Mouse (Mus musculus): ENCODE measurements around the gene Gm8279. TPM values are rescaled to one million over a fixed set of nuclear protein-coding genes. Genes with fewer than 3 reads are reported as not detected.
"Not testable (repeated sequence)": the region's sequence is repeated elsewhere in the genome, so short reads cannot be mapped to it uniquely, and the experiment has no call there.

The Gm8279 gene
- not detected in 2 replicates for total RNA-seq (2014; rRNA removed)
- not detected in 2 replicates for polyA plus RNA-seq (2015; fragmentation: Nextera tagmentation; extraction: Ambion mirVana)

- ATAC-seq (ENCODE audit: low FRiP score); H3K36me3 ChIP-seq (ENCODE audit: insufficient read depth, low read length); DNase-seq (ENCODE audit: low spot score); H3K9me3 ChIP-seq (ENCODE audit: low read length); H3K4me2 ChIP-seq (ENCODE audit: low read depth, low read length, poor library complexity, severe bottlenecking); H3K27me3 ChIP-seq (ENCODE audit: insufficient read depth, low read length); H3K27ac ChIP-seq (ENCODE audit: low read depth, low read length); H3K4me1 ChIP-seq (ENCODE audit: insufficient read depth, low read length); H3K9ac ChIP-seq (replicated peaks; ENCODE audit: low read length, poor library complexity, severe bottlenecking); H3K4me3 ChIP-seq (ENCODE audit: low read depth, low read length): not testable (repeated sequence)
- 83% methylated on average over 2 of the region's 2 CpGs for WGBS
These were observed at the start of gene Gm8279 for GRCm38 (mm10) chr14:5131219-5131618. Gene Gm8279 (plus strand): TSS chr14:5131519.

DNA sequence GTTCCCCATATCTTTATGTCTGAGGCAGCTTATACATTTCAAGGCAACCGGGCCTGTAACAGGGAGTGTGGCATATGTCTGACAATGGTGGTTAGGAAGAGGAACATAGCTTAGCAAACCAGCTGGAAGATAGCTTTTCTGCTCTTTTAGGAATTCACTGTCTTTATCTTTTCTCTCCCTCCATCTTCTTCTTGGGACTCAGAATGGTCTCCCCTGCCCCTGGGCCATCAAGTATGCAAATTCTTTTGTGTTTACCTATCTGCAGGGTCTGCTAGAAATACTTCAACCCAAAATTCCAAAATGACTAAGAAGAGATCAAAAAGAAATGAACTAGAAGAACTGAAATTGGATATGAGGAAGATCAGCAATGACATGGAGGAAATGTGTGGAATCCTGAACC is 32.9 kb downstream of the Gm8279 start, which contains the start of gene Gm3317:
Gene Gm3317 (plus strand): TSS at position 301 of the 400 bp plus-strand sequence.
- ATAC-seq (ENCODE audit: low FRiP score); H3K4me3 ChIP-seq (ENCODE audit: low read depth, low read length); H3K36me3 ChIP-seq (ENCODE audit: insufficient read depth, low read length); H3K4me1 ChIP-seq (ENCODE audit: insufficient read depth, low read length); H3K4me2 ChIP-seq (ENCODE audit: low read depth, low read length, poor library complexity, severe bottlenecking); H3K9ac ChIP-seq (replicated peaks; ENCODE audit: low read length, poor library complexity, severe bottlenecking); H3K27ac ChIP-seq (ENCODE audit: low read depth, low read length); H3K27me3 ChIP-seq (ENCODE audit: insufficient read depth, low read length); DNase-seq (ENCODE audit: low spot score); H3K9me3 ChIP-seq (ENCODE audit: low read length): not testable (repeated sequence)
- no CpG with 5 or more reads among the region's 1 CpGs for WGBS

DNA sequence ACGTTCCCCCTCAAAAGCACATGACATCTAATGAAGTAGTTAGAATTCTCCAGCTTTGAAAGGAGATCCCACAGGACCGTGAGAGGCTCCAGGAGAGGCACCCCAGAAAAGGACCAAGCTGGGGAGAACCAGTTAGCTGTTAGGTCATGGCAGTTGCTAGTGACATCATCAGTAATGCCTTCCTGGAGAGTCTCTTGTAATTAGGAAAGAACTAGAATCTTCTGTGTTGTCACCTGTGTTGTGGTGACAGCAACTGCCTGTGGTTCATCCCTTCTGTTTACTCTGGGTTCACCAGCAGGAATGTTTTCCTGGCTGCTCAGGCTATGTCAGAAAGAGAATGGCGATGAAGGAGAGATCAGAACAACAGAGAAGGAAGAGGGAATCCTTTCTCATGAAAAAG is 54.2 kb downstream of the Gm8279 start, which contains the start of gene Gm8271:
Gene Gm8271 (plus strand): TSS at position 301 of the 400 bp plus-strand sequence.
- H3K9me3 ChIP-seq (ENCODE audit: low read length); H3K4me3 ChIP-seq (ENCODE audit: low read depth, low read length); H3K4me2 ChIP-seq (ENCODE audit: low read depth, low read length, poor library complexity, severe bottlenecking); H3K27ac ChIP-seq (ENCODE audit: low read depth, low read length); H3K4me1 ChIP-seq (ENCODE audit: insufficient read depth, low read length); H3K9ac ChIP-seq (replicated peaks; ENCODE audit: low read length, poor library complexity, severe bottlenecking); DNase-seq (ENCODE audit: low spot score); ATAC-seq (ENCODE audit: low FRiP score); H3K27me3 ChIP-seq (ENCODE audit: insufficient read depth, low read length); H3K36me3 ChIP-seq (ENCODE audit: insufficient read depth, low read length): not testable (repeated sequence)
- WGBS: no CpG with 5 or more reads among the region's 3 CpGs

Other genes with a start within 250 kb of the Gm8279 start
- 0.24 TPM in 1 of 2 replicates, not detected in the other for gene Gm3278, start 239.1 kb upstream of the Gm8279 start, total RNA-seq (2014; rRNA removed)
- gene Gm3278, start 239.1 kb upstream of the Gm8279 start, polyA plus RNA-seq (2015; fragmentation: Nextera tagmentation; extraction: Ambion mirVana): 0.30 TPM in 1 of 2 replicates, not detected in the other
- 0.76 TPM in 1 of 2 replicates, not detected in the other for gene Gm8297, start 147.6 kb upstream of the Gm8279 start, total RNA-seq (2014; rRNA removed)
- gene Gm8297, start 147.6 kb upstream of the Gm8279 start, polyA plus RNA-seq (2015; fragmentation: Nextera tagmentation; extraction: Ambion mirVana): not detected in 2 replicates
- 2.3 TPM in 1 of 2 replicates, not detected in the other for gene Gm3298, start 115.6 kb upstream of the Gm8279 start, total RNA-seq (2014; rRNA removed)
- gene Gm3298, start 115.6 kb upstream of the Gm8279 start, polyA plus RNA-seq (2015; fragmentation: Nextera tagmentation; extraction: Ambion mirVana): 0.35 TPM in 1 of 2 replicates, not detected in the other
- not detected in 2 replicates for gene 4930555G01Rik, start 80.9 kb upstream of the Gm8279 start, total RNA-seq (2014; rRNA removed)
- gene 4930555G01Rik, start 80.9 kb upstream of the Gm8279 start, polyA plus RNA-seq (2015; fragmentation: Nextera tagmentation; extraction: Ambion mirVana): not detected in 2 replicates
- 17.1 and 20.9 TPM in 2 replicates for gene Gm8281, start 60.5 kb upstream of the Gm8279 start, total RNA-seq (2014; rRNA removed)
- gene Gm8281, start 60.5 kb upstream of the Gm8279 start, polyA plus RNA-seq (2015; fragmentation: Nextera tagmentation; extraction: Ambion mirVana): 11.3 and 13.6 TPM in 2 replicates
- gene Gm3317, start 33.0 kb downstream of the Gm8279 start, total RNA-seq (2014; rRNA removed): not detected in 2 replicates
- not detected in 2 replicates for gene Gm3317, start 33.0 kb downstream of the Gm8279 start, polyA plus RNA-seq (2015; fragmentation: Nextera tagmentation; extraction: Ambion mirVana)
- gene Gm8271, start 54.3 kb downstream of the Gm8279 start, total RNA-seq (2014; rRNA removed): not detected in 2 replicates
- not detected in 2 replicates for gene Gm8271, start 54.3 kb downstream of the Gm8279 start, polyA plus RNA-seq (2015; fragmentation: Nextera tagmentation; extraction: Ambion mirVana)
- not detected in 2 replicates for gene Gm3526, start 129.1 kb downstream of the Gm8279 start, total RNA-seq (2014; rRNA removed)
- not detected in 2 replicates for gene Gm3526, start 129.1 kb downstream of the Gm8279 start, polyA plus RNA-seq (2015; fragmentation: Nextera tagmentation; extraction: Ambion mirVana)
- not detected in 2 replicates for gene Gm3542, start 203.4 kb downstream of the Gm8279 start, total RNA-seq (2014; rRNA removed)
- gene Gm3542, start 203.4 kb downstream of the Gm8279 start, polyA plus RNA-seq (2015; fragmentation: Nextera tagmentation; extraction: Ambion mirVana): not detected in 2 replicates

Data from midbrain, postnatal 0 days (tissue).